Mouse (Mus musculus) MEL (cell line): ENCODE data around the gene Phkg1. TPM values are rescaled to one million over a fixed set of nuclear protein-coding genes. Genes with fewer than 3 reads are reported as not detected.

ENCODE experiments used
- polyA plus RNA-seq, 2 experiments: library from polyadenylated mRNA; stranded (reverse) in 1 of 2; unstranded in 1 of 2; fragments of >175 nt in 1 of 2; fragments of >200 nt in 1 of 2; gene quantifications; 2 replicates each; pipeline versions ENCODE4 v1.2.1 to v1.2.4; 2012; ENCODE audit warnings: low replicate concordance in 2 of 2, low read depth in 1 of 2; ENCODE audit not compliant: insufficient read length in 2 of 2, insufficient read depth in 1 of 2, missing spikeins in 1 of 2
- total RNA-seq: library from RNA; depleted of rRNA; stranded (reverse); fragments of 300-350 nt; gene quantifications from 2 replicates; pipeline ENCODE4 v1.2.3, GENCODE M21; 2012; rRNA removed

Phkg1 gene
- total and polyA plus RNA-seq, 3 experiments: 0.62 to 0.72 TPM; not detected in 1

Other genes starting within 250 kb of the Phkg1 start
- not detected in 2 replicates for gene Zfp11, start 228.4 kb downstream of the Phkg1 start, total RNA-seq
- under 1 TPM in 1 of 2 experiments, not detected in 1; 0.03 TPM for gene Zfp11, start 228.4 kb downstream of the Phkg1 start, polyA plus RNA-seq
- gene Sept14, start 190.0 kb downstream of the Phkg1 start, total RNA-seq: not detected in 2 replicates
- not detected for gene Sept14, start 190.0 kb downstream of the Phkg1 start, polyA plus RNA-seq
- gene Mrps17, start 183.1 kb downstream of the Phkg1 start, total RNA-seq: 181 and 211 TPM in 2 replicates
- 100 to 1,000 TPM in 1 of 2 experiments, not detected in 1; 182 TPM for gene Mrps17, start 183.1 kb downstream of the Phkg1 start, polyA plus RNA-seq
- 29.9 and 34.2 TPM in 2 replicates for gene Nipsnap2, start 173.5 kb downstream of the Phkg1 start, total RNA-seq
- 10 to 100 TPM in 1 of 2 experiments, not detected in 1; 35.7 TPM for gene Nipsnap2, start 173.5 kb downstream of the Phkg1 start, polyA plus RNA-seq
- gene Psph, start 111.1 kb downstream of the Phkg1 start, total RNA-seq: 54.8 and 101 TPM in 2 replicates
- 100 to 1,000 TPM; 148 to 170 TPM for gene Psph, start 111.1 kb downstream of the Phkg1 start, polyA plus RNA-seq
- 32.9 and 33.2 TPM in 2 replicates for gene Sumf2, start 51.6 kb downstream of the Phkg1 start, total RNA-seq
- 10 to 100 TPM in 1 of 2 experiments, not detected in 1; 35.8 TPM for gene Sumf2, start 51.6 kb downstream of the Phkg1 start, polyA plus RNA-seq
- gene Chchd2, start 11.1 kb downstream of the Phkg1 start, total RNA-seq: 905 and 951 TPM in 2 replicates
- 100 to 1,000 TPM in 1 of 2 experiments, not detected in 1; 588 TPM for gene Chchd2, start 11.1 kb downstream of the Phkg1 start, polyA plus RNA-seq
- gene Zbed5, start 2.8 kb downstream of the Phkg1 start, total RNA-seq: 2.5 and 4.2 TPM in 2 replicates
- gene Zbed5, start 2.8 kb downstream of the Phkg1 start, polyA plus RNA-seq: 1 to 10 TPM in 1 of 2 experiments, not detected in 1; 4.0 TPM
- 0.59 and 1.2 TPM in 2 replicates for gene Nupr1l, start 10.0 kb upstream of the Phkg1 start, total RNA-seq
- gene Nupr1l, start 10.0 kb upstream of the Phkg1 start, polyA plus RNA-seq: under 1 TPM in 1 of 2 experiments, not detected in 1; 0.88 TPM
- gene Vkorc1l1, start 43.4 kb upstream of the Phkg1 start, total RNA-seq: 22.9 and 24.2 TPM in 2 replicates
- 10 to 100 TPM in 1 of 2 experiments, not detected in 1; 42.4 TPM for gene Vkorc1l1, start 43.4 kb upstream of the Phkg1 start, polyA plus RNA-seq
- 37.8 and 44.4 TPM in 2 replicates for gene Gusb, start 104.5 kb upstream of the Phkg1 start, total RNA-seq
- 100 to 1,000 TPM in 1 of 2 experiments, 10 to 100 TPM in 1; 54.2 to 107 TPM for gene Gusb, start 104.5 kb upstream of the Phkg1 start, polyA plus RNA-seq
- gene Asl, start 130.7 kb upstream of the Phkg1 start, total RNA-seq: 15.8 and 17.3 TPM in 2 replicates
- gene Asl, start 130.7 kb upstream of the Phkg1 start, polyA plus RNA-seq: 10 to 100 TPM in 1 of 2 experiments, not detected in 1; 26.7 TPM
- gene Crcp, start 130.7 kb upstream of the Phkg1 start, total RNA-seq: 60.9 and 69.6 TPM in 2 replicates
- 10 to 100 TPM in 1 of 2 experiments, not detected in 1; 56.2 TPM for gene Crcp, start 130.7 kb upstream of the Phkg1 start, polyA plus RNA-seq
- 27.9 and 31.7 TPM in 2 replicates for gene Tpst1, start 174.8 kb upstream of the Phkg1 start, total RNA-seq
- gene Tpst1, start 174.8 kb upstream of the Phkg1 start, polyA plus RNA-seq: 10 to 100 TPM in 1 of 2 experiments, not detected in 1; 32.3 TPM
- gene Kctd7, start 246.3 kb upstream of the Phkg1 start, total RNA-seq: 6.4 and 7.0 TPM in 2 replicates
- gene Kctd7, start 246.3 kb upstream of the Phkg1 start, polyA plus RNA-seq: 1 to 10 TPM in 1 of 2 experiments, not detected in 1; 5.8 TPM